Mouse (Mus musculus) erythroblast, embryonic 14.5 days (primary cell): ENCODE measurements around the gene Triml2. TPM values are rescaled to one million over a fixed set of nuclear protein-coding genes. Genes with fewer than 3 reads are reported as not detected.

ENCODE experiments used
- H3K27me3 ChIP-seq: 2 replicates; pipeline ENCODE4 v1.6.1; 2012; ENCODE audit warnings: inconsistent platforms; ENCODE audit not compliant: control insufficient read depth
- H3K36me3 ChIP-seq: 2 replicates; pipeline ENCODE4 v1.6.1; 2012; ENCODE audit warnings: mild to moderate bottlenecking, inconsistent platforms; ENCODE audit not compliant: control insufficient read depth
- H3K4me1 ChIP-seq: 2 replicates; pipeline ENCODE4 v1.6.1; 2012; ENCODE audit warnings: inconsistent platforms; ENCODE audit not compliant: control insufficient read depth
- H3K4me3 ChIP-seq: replicated peaks from 2 replicates; pipeline ENCODE3; 2012; ENCODE audit warnings: moderate library complexity, mild to moderate bottlenecking, inconsistent platforms
- H3K9me3 ChIP-seq: 2 replicates; pipeline ENCODE4 v1.6.1; 2012; ENCODE audit warnings: low read length, inconsistent platforms, mixed read lengths; ENCODE audit not compliant: control insufficient read depth
- GATA1 ChIP-seq: IDR thresholded peaks from 2 replicates; pipeline ENCODE4 v1.6.1; 2012; ENCODE audit warnings: low read length, inconsistent platforms, mixed read lengths
- TAL1 ChIP-seq: IDR thresholded peaks from 3 replicates; pipeline ENCODE4 v1.6.1; 2012; ENCODE audit warnings: low read length, inconsistent platforms, mixed read lengths
- polyA plus RNA-seq: library from polyadenylated mRNA; stranded (reverse); fragments of >175 nt; gene quantifications from 2 replicates; pipeline ENCODE4 v1.2.3, GENCODE M21; 2012

Triml2 gene
- not detected in 2 replicates for polyA plus RNA-seq

GRCm38 (mm10) chr8:43180054-43180690 lies at the start of gene Triml2:
Gene Triml2, plus strand, starts transcription at chr8:43180541.
- H3K4me3 ChIP-seq = no peak within 1 kb of the TSS

GRCm38 (mm10) chr8:43141386-43141785 lies 39.0 kb upstream of the Triml2 start, which contains the start of gene Triml1:
Gene Triml1, minus strand, starts transcription at chr8:43141486.
- Histone ChIP-seq H3K4me1 (no peaks in the 10 kb centered on the region), H3K9me3 (peaks cover 15% of the 10 kb centered on the region), H3K36me3 (no peaks in the 10 kb centered on the region), H3K27me3 (no peaks in the 10 kb centered on the region), H3K4me3 (no peak within 1 kb of the TSS)
- TF ChIP-seq GATA1 = no peak
- TF ChIP-seq TAL1 = no peak

More at GRCm38 (mm10) chr8:43180054-43180690, at the start of gene Triml2:
- H3K4me1 ChIP-seq = no peaks in the 10 kb centered on the region
- peaks cover 5% of the 10 kb centered on the region for H3K9me3 ChIP-seq
- no peaks in the 10 kb centered on the region for H3K27me3 ChIP-seq
- no peaks in the 10 kb centered on the region for H3K36me3 ChIP-seq
- TF ChIP-seq TAL1 = no peak

- no peaks in the 10 kb centered on the region for H3K27me3 ChIP-seq
- H3K36me3 ChIP-seq = no peaks in the 10 kb centered on the region
- no peaks in the 10 kb centered on the region for H3K4me1 ChIP-seq
- no peak overlapping the region for H3K4me3 ChIP-seq
- no peaks in the 10 kb centered on the region for H3K9me3 ChIP-seq
- TF ChIP-seq TAL1 (no peak), GATA1 (no peak)
Observed at GRCm38 (mm10) chr8:43149307-43149706, 31.0 kb upstream of the Triml2 start.

- H3K4me3 ChIP-seq = no peak overlapping the region
- TF ChIP-seq TAL1 (no peak), GATA1 (no peak)
Observed at GRCm38 (mm10) chr8:43163255-43163654, 17.1 kb upstream of the Triml2 start.

GRCm38 (mm10) chr8:43164453-43164852 lies 15.9 kb upstream of the Triml2 start:
- H3K36me3 ChIP-seq = no peaks in the 10 kb centered on the region
- TF ChIP-seq GATA1 = no peak
- no peak for TF ChIP-seq TAL1

More at GRCm38 (mm10) chr8:43163255-43163654, 17.1 kb upstream of the Triml2 start:
- H3K9me3 ChIP-seq = peaks cover 10% of the 10 kb centered on the region
- no peaks in the 10 kb centered on the region for H3K4me1 ChIP-seq
- no peaks in the 10 kb centered on the region for H3K36me3 ChIP-seq
- H3K27me3 ChIP-seq = no peaks in the 10 kb centered on the region

GRCm38 (mm10) chr8:43168083-43168482 lies 12.3 kb upstream of the Triml2 start:
- no peak overlapping the region for H3K4me3 ChIP-seq
- no peaks in the 10 kb centered on the region for H3K4me1 ChIP-seq
- H3K36me3 ChIP-seq = no peaks in the 10 kb centered on the region
- TF ChIP-seq TAL1 (no peak), GATA1 (no peak)
- peaks cover 13% of the 10 kb centered on the region for H3K9me3 ChIP-seq
- no peaks in the 10 kb centered on the region for H3K27me3 ChIP-seq

More at GRCm38 (mm10) chr8:43164453-43164852, 15.9 kb upstream of the Triml2 start:
- H3K9me3 ChIP-seq = peaks cover 10% of the 10 kb centered on the region
- no peak overlapping the region for H3K4me3 ChIP-seq
- H3K4me1 ChIP-seq = no peaks in the 10 kb centered on the region
- H3K27me3 ChIP-seq = no peaks in the 10 kb centered on the region

GRCm38 (mm10) chr8:43169249-43169755 lies 11.0 kb upstream of the Triml2 start:
- H3K36me3 ChIP-seq = no peaks in the 10 kb centered on the region
- no peak overlapping the region for H3K4me3 ChIP-seq
- H3K4me1 ChIP-seq = no peaks in the 10 kb centered on the region
- peaks cover 8% of the 10 kb centered on the region for H3K9me3 ChIP-seq
- no peak for TF ChIP-seq TAL1
- TF ChIP-seq GATA1 = no peak
- H3K27me3 ChIP-seq = no peaks in the 10 kb centered on the region

- Histone ChIP-seq H3K36me3 (no peaks in the 10 kb centered on the region), H3K9me3 (no peaks in the 10 kb centered on the region), H3K4me3 (no peak overlapping the region), H3K4me1 (no peaks in the 10 kb centered on the region), H3K27me3 (no peaks in the 10 kb centered on the region)
- TF ChIP-seq GATA1 (no peak), TAL1 (no peak)
Observed at GRCm38 (mm10) chr8:43176766-43177486, 3.4 kb upstream of the Triml2 start.

- Histone ChIP-seq H3K36me3 (no peaks in the 10 kb centered on the region), H3K4me1 (no peaks in the 10 kb centered on the region), H3K9me3 (peaks cover 5% of the 10 kb centered on the region), H3K27me3 (no peaks in the 10 kb centered on the region), H3K4me3 (no peak overlapping the region)
- TF ChIP-seq GATA1 (no peak), TAL1 (no peak)
Observed at GRCm38 (mm10) chr8:43178263-43178662, 2.1 kb upstream of the Triml2 start.
